Mouse (Mus musculus) E14TG2a.4 (cell line): Measurements from ENCODE around the gene Mon2.

Experiments used
- CTCF ChIP-seq: conservative IDR thresholded peaks from 2 replicates; pipeline ENCODE4 v1.5.1; 2014; ENCODE audit warnings: low read length
- NANOG ChIP-seq: IDR thresholded peaks from 2 replicates; pipeline ENCODE4 v1.6.1; 2014; ENCODE audit warnings: borderline replicate concordance, low read length, mixed read lengths

DNA sequence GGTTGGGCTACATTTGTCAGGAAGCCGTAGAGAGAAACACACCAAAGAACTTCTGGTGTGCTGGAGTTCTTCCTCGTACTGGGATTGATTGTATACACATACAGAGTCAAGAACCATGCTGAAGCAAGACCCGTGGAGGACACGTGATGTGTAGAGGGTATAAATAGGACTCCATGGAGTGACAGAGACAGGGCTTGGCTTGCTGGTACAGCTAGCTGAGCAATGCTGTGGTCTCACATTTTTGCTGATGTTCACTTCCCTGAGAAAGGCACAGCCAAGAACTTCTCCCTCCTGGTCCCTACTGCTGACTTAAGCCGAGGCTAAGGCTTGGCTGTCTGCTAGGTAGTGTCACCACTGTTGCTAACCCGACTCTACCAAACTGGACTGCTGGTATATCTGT is 15.5 kb downstream of the Mon2 start:
- TF ChIP-seq CTCF (no peak), NANOG (no peak)
